Mouse (Mus musculus) MEL (cell line): ENCODE measurements around the gene Gchfr.

ENCODE experiments used
- GATA1 ChIP-seq: IDR thresholded peaks from 2 replicates; pipeline ENCODE4 v1.6.1; 2011; ENCODE audit warnings: low read depth, low read length, improper control_type of control experiment
- HCFC1 ChIP-seq: IDR thresholded peaks from 2 replicates; pipeline ENCODE4 v1.6.1; 2012; ENCODE audit warnings: low read depth, mild to moderate bottlenecking, inconsistent platforms, low read length, improper control_type of control experiment, moderate library complexity
- MAX ChIP-seq: IDR thresholded peaks from 2 replicates; pipeline ENCODE4 v1.6.1; 2011; ENCODE audit warnings: low read length, improper control_type of control experiment
- MAZ ChIP-seq: IDR thresholded peaks from 2 replicates; pipeline ENCODE4 v1.6.1; 2012; ENCODE audit warnings: low read depth, mild to moderate bottlenecking, inconsistent platforms, low read length, improper control_type of control experiment
- MYB ChIP-seq: IDR thresholded peaks from 2 replicates; pipeline ENCODE4 v1.6.1; 2011; ENCODE audit warnings: mild to moderate bottlenecking, low read depth, low read length, improper control_type of control experiment
- POLR2A ChIP-seq, 2 experiments: IDR thresholded peaks; 2 replicates each; pipeline ENCODE4 v1.6.1; 2011 to 2012; ENCODE audit warnings: low read length in 2 of 2, mild to moderate bottlenecking in 2 of 2, control low read depth in 1 of 2, improper control_type of control experiment in 1 of 2, low read depth in 1 of 2, moderate library complexity in 1 of 2; ENCODE audit not compliant: control insufficient read depth in 1 of 2, insufficient read depth in 1 of 2, poor library complexity in 1 of 2
- POLR2AphosphoS5 ChIP-seq: IDR thresholded peaks from 2 replicates; pipeline ENCODE4 v1.6.1; 2012; ENCODE audit warnings: low read depth, borderline replicate concordance, mild to moderate bottlenecking, inconsistent platforms, low read length, moderate library complexity, mixed read lengths
- RAD21 ChIP-seq: IDR thresholded peaks from 2 replicates; pipeline ENCODE4 v1.6.1; 2011; ENCODE audit warnings: mild to moderate bottlenecking, low read depth, low read length, improper control_type of control experiment
- TCF12 ChIP-seq: IDR thresholded peaks from 2 replicates; pipeline ENCODE4 v1.6.1; 2014; ENCODE audit warnings: low read depth, mild to moderate bottlenecking, inconsistent platforms, low read length, improper control_type of control experiment, moderate library complexity
- USF1 ChIP-seq: IDR thresholded peaks from 2 replicates; pipeline ENCODE4 v1.6.1; 2014; ENCODE audit warnings: low read depth, mild to moderate bottlenecking, inconsistent platforms, low read length, improper control_type of control experiment, moderate library complexity
- ZNF384 ChIP-seq: IDR thresholded peaks from 2 replicates; pipeline ENCODE4 v1.6.1; 2012; ENCODE audit warnings: low read depth, mild to moderate bottlenecking, inconsistent platforms, low read length, improper control_type of control experiment

DNA sequence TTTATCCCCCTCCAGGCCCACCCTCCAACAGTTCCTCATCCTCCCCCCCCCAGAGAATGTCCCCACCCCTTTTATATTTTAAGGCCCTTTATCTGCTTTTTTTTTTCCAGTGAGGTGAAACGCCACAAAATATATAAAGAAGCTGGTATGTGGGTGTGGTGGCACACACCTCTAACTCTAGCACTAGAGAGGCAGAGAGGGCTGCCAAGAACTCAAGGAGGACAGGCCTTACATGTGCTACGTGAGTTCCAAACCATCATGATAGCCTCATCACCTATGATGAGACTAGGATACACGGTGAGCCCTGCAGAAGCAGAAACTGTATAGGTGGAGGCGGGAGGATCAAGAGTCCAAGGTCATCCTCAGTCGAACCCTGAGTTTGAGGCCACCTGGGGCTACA lies 23.4 kb downstream of the Gchfr start:
- TF ChIP-seq USF1 = no peak
- no peak for TF ChIP-seq GATA1
- no peak for TF ChIP-seq MYB
- no peak for TF ChIP-seq ZNF384
- no peak for TF ChIP-seq MAZ
- no peak for TF ChIP-seq RAD21
- no peak for TF ChIP-seq TCF12
- TF ChIP-seq POLR2AphosphoS5 = no peak
- no peak for TF ChIP-seq POLR2A (IDR thresholded peaks at IDR 0.05; ENCODE audit: control insufficient read depth in 1 of 2, insufficient read depth in 1 of 2, low read depth in 1 of 2, low read length in 2 of 2, poor library complexity in 1 of 2)
- no peak for TF ChIP-seq MAX
- no peak for TF ChIP-seq HCFC1
